Mouse (Mus musculus) ovary, postnatal 10 days (tissue): ENCODE results near the gene Fbxo11.
"Not testable (repeated sequence)": the region's sequence is repeated elsewhere in the genome, so short reads cannot be mapped to it uniquely, and the experiment has no call there.

ENCODE experiments used
- DNase-seq: peaks from one replicate; pipeline ENCODE4 v3.0.0; 2022; ENCODE audit warnings: low spot score

Fbxo11 gene

GRCm38 (mm10) chr17:88014456-88014855 is 50.6 kb downstream of the Fbxo11 start:
- DNase-seq, result no peak

- no peak for DNase-seq
These were observed 58.1 kb downstream of the Fbxo11 start for GRCm38 (mm10) chr17:88006956-88007355.

- no peak for DNase-seq
These were observed 60.2 kb downstream of the Fbxo11 start for GRCm38 (mm10) chr17:88004892-88005291.

GRCm38 (mm10) chr17:87997808-87998207 is 67.3 kb downstream of the Fbxo11 start:
- DNase-seq, result no peak

- no peak for DNase-seq
These were observed 71.8 kb downstream of the Fbxo11 start for GRCm38 (mm10) chr17:87993338-87993737.

- no peak for DNase-seq
These were observed 72.9 kb downstream of the Fbxo11 start for GRCm38 (mm10) chr17:87992154-87992553.

GRCm38 (mm10) chr17:87987507-87987906 is 77.6 kb downstream of the Fbxo11 start:
- no peak for DNase-seq

- DNase-seq, result no peak
These were observed 79.2 kb downstream of the Fbxo11 start for GRCm38 (mm10) chr17:87985916-87986315.

- DNase-seq, result no peak
These were observed 80.5 kb downstream of the Fbxo11 start for GRCm38 (mm10) chr17:87984440-87985214.

- DNase-seq, result no peak
These were observed 81.8 kb downstream of the Fbxo11 start for GRCm38 (mm10) chr17:87983313-87983712.

- DNase-seq, result no peak
These were observed 83.0 kb downstream of the Fbxo11 start for GRCm38 (mm10) chr17:87982112-87982511.

- DNase-seq, result not testable (repeated sequence)
These were observed 85.4 kb downstream of the Fbxo11 start for GRCm38 (mm10) chr17:87979696-87980095.

GRCm38 (mm10) chr17:87976927-87977326 is 88.2 kb downstream of the Fbxo11 start:
- DNase-seq, result not testable (repeated sequence)

GRCm38 (mm10) chr17:87976154-87976806 is 88.8 kb downstream of the Fbxo11 start:
- DNase-seq, result no peak

- peak; percentile 55 for DNase-seq
These were observed 89.8 kb downstream of the Fbxo11 start for GRCm38 (mm10) chr17:87975229-87975853.

GRCm38 (mm10) chr17:87974629-87975228 is 90.4 kb downstream of the Fbxo11 start, which contains the start of gene Msh6:
Gene Msh6 (plus strand): TSS chr17:87975062.
- DNase-seq, result peak; percentile 75

GRCm38 (mm10) chr17:87973261-87974167 is 91.6 kb downstream of the Fbxo11 start:
- no peak for DNase-seq

- DNase-seq, result no peak
These were observed 92.2 kb downstream of the Fbxo11 start for GRCm38 (mm10) chr17:87972856-87973255.

GRCm38 (mm10) chr17:87971696-87972591 is 93.1 kb downstream of the Fbxo11 start:
- DNase-seq, result not testable (repeated sequence)

- not testable (repeated sequence) for DNase-seq
These were observed 96.6 kb downstream of the Fbxo11 start for GRCm38 (mm10) chr17:87968483-87968926.
